Mouse (Mus musculus): ENCODE results near the gene Crim1. TPM values are rescaled to one million over a fixed set of nuclear protein-coding genes. Genes with fewer than 3 reads are reported as not detected.

Gene Crim1
- polyA plus RNA-seq, 1 experiment = 13.7 TPM

GRCm38 (mm10) chr17:78405336-78405735, 205.3 kb downstream of the Crim1 start:
- no peak for TF ChIP-seq POLR2A (IDR thresholded peaks at IDR 0.05; ENCODE audit: insufficient read depth, low read length)
- H3K9ac ChIP-seq (ENCODE audit: low read depth, poor library complexity, severe bottlenecking) = no peak overlapping the region

GRCm38 (mm10) chr17:78406854-78407253, 206.8 kb downstream of the Crim1 start:
- H3K27ac ChIP-seq (ENCODE audit: insufficient read depth, low read length) = no peak overlapping the region
- no peak for TF ChIP-seq POLR2A (IDR thresholded peaks at IDR 0.05; ENCODE audit: insufficient read depth, low read length)
- TF ChIP-seq CTCF (IDR thresholded peaks at IDR 0.05; ENCODE audit: low read depth, low read length) = no peak
- TF ChIP-seq EP300 (IDR thresholded peaks at IDR 0.05; ENCODE audit: insufficient read depth, low read depth, low read length) = no peak
- H3K4me1 ChIP-seq (ENCODE audit: control insufficient read depth, insufficient read depth, low read length) = peaks cover 2% of the 10 kb centered on the region
- no peaks in the 10 kb centered on the region for H3K27me3 ChIP-seq (ENCODE audit: control insufficient read depth, insufficient read depth, low read length, poor library complexity, severe bottlenecking)
- no peaks in the 10 kb centered on the region for H3K9me3 ChIP-seq (replicated peaks; ENCODE audit: control insufficient read depth, insufficient read depth, low read length, poor library complexity, severe bottlenecking)
- no peak overlapping the region for H3K4me3 ChIP-seq (ENCODE audit: low read depth, low read length)
- H3K36me3 ChIP-seq (ENCODE audit: control insufficient read depth, insufficient read depth, low read length, poor library complexity, severe bottlenecking) = no peaks in the 10 kb centered on the region
- H3K9ac ChIP-seq (ENCODE audit: low read depth, poor library complexity, severe bottlenecking) = no peak overlapping the region

More at GRCm38 (mm10) chr17:78405336-78405735, 205.3 kb downstream of the Crim1 start:
- Histone ChIP-seq H3K4me3 (ENCODE audit: low read depth, low read length) (no peak overlapping the region), H3K9me3 (replicated peaks; ENCODE audit: control insufficient read depth, insufficient read depth, low read length, poor library complexity, severe bottlenecking) (no peaks in the 10 kb centered on the region), H3K4me1 (ENCODE audit: control insufficient read depth, insufficient read depth, low read length) (peaks cover 2% of the 10 kb centered on the region), H3K36me3 (ENCODE audit: control insufficient read depth, insufficient read depth, low read length, poor library complexity, severe bottlenecking) (no peaks in the 10 kb centered on the region), H3K27ac (ENCODE audit: insufficient read depth, low read length) (no peak overlapping the region), H3K27me3 (ENCODE audit: control insufficient read depth, insufficient read depth, low read length, poor library complexity, severe bottlenecking) (no peaks in the 10 kb centered on the region)

- TF ChIP-seq POLR2A (IDR thresholded peaks at IDR 0.05; ENCODE audit: insufficient read depth, low read length) = no peak
- TF ChIP-seq CTCF (IDR thresholded peaks at IDR 0.05; ENCODE audit: low read depth, low read length) = no peak
- TF ChIP-seq EP300 (IDR thresholded peaks at IDR 0.05; ENCODE audit: insufficient read depth, low read depth, low read length) = peak; percentile 42; the same call in 1 of the 2 replicates
- H3K4me1 ChIP-seq (ENCODE audit: control insufficient read depth, insufficient read depth, low read length) = peaks cover 2% of the 10 kb centered on the region
Measured at GRCm38 (mm10) chr17:78407581-78407980, 207.5 kb downstream of the Crim1 start.

GRCm38 (mm10) chr17:78408386-78408785, 208.3 kb downstream of the Crim1 start:
- TF ChIP-seq POLR2A (IDR thresholded peaks at IDR 0.05; ENCODE audit: insufficient read depth, low read length) = no peak
- TF ChIP-seq CTCF (IDR thresholded peaks at IDR 0.05; ENCODE audit: low read depth, low read length) = no peak
- TF ChIP-seq EP300 (IDR thresholded peaks at IDR 0.05; ENCODE audit: insufficient read depth, low read depth, low read length) = no peak
- no peaks in the 10 kb centered on the region for H3K36me3 ChIP-seq (ENCODE audit: control insufficient read depth, insufficient read depth, low read length, poor library complexity, severe bottlenecking)
- H3K9me3 ChIP-seq (replicated peaks; ENCODE audit: control insufficient read depth, insufficient read depth, low read length, poor library complexity, severe bottlenecking) = no peaks in the 10 kb centered on the region
- no peak overlapping the region for H3K9ac ChIP-seq (ENCODE audit: low read depth, poor library complexity, severe bottlenecking)
- no peaks in the 10 kb centered on the region for H3K27me3 ChIP-seq (ENCODE audit: control insufficient read depth, insufficient read depth, low read length, poor library complexity, severe bottlenecking)
- peaks cover 2% of the 10 kb centered on the region for H3K4me1 ChIP-seq (ENCODE audit: control insufficient read depth, insufficient read depth, low read length)
- no peak overlapping the region for H3K4me3 ChIP-seq (ENCODE audit: low read depth, low read length)
- no peak overlapping the region for H3K27ac ChIP-seq (ENCODE audit: insufficient read depth, low read length)

More at GRCm38 (mm10) chr17:78407581-78407980, 207.5 kb downstream of the Crim1 start:
- H3K9me3 ChIP-seq (replicated peaks; ENCODE audit: control insufficient read depth, insufficient read depth, low read length, poor library complexity, severe bottlenecking) = no peaks in the 10 kb centered on the region
- no peaks in the 10 kb centered on the region for H3K27me3 ChIP-seq (ENCODE audit: control insufficient read depth, insufficient read depth, low read length, poor library complexity, severe bottlenecking)
- no peak overlapping the region for H3K27ac ChIP-seq (ENCODE audit: insufficient read depth, low read length)
- no peak overlapping the region for H3K4me3 ChIP-seq (ENCODE audit: low read depth, low read length)
- no peak overlapping the region for H3K9ac ChIP-seq (ENCODE audit: low read depth, poor library complexity, severe bottlenecking)
- no peaks in the 10 kb centered on the region for H3K36me3 ChIP-seq (ENCODE audit: control insufficient read depth, insufficient read depth, low read length, poor library complexity, severe bottlenecking)

- H3K4me1 ChIP-seq (ENCODE audit: control insufficient read depth, insufficient read depth, low read length) = peaks cover 2% of the 10 kb centered on the region
- no peaks in the 10 kb centered on the region for H3K36me3 ChIP-seq (ENCODE audit: control insufficient read depth, insufficient read depth, low read length, poor library complexity, severe bottlenecking)
- H3K9ac ChIP-seq (ENCODE audit: low read depth, poor library complexity, severe bottlenecking) = no peak overlapping the region
- H3K4me3 ChIP-seq (ENCODE audit: low read depth, low read length) = no peak overlapping the region
- TF ChIP-seq POLR2A (IDR thresholded peaks at IDR 0.05; ENCODE audit: insufficient read depth, low read length) (no peak), CTCF (IDR thresholded peaks at IDR 0.05; ENCODE audit: low read depth, low read length) (no peak)
- no peaks in the 10 kb centered on the region for H3K9me3 ChIP-seq (replicated peaks; ENCODE audit: control insufficient read depth, insufficient read depth, low read length, poor library complexity, severe bottlenecking)
- H3K27me3 ChIP-seq (ENCODE audit: control insufficient read depth, insufficient read depth, low read length, poor library complexity, severe bottlenecking) = no peaks in the 10 kb centered on the region
- H3K27ac ChIP-seq (ENCODE audit: insufficient read depth, low read length) = no peak overlapping the region
Measured at GRCm38 (mm10) chr17:78409900-78410299, 209.9 kb downstream of the Crim1 start.

- no peak for TF ChIP-seq EP300 (IDR thresholded peaks at IDR 0.05; ENCODE audit: insufficient read depth, low read depth, low read length)
- no peak for TF ChIP-seq CTCF (IDR thresholded peaks at IDR 0.05; ENCODE audit: low read depth, low read length)
- no peak for TF ChIP-seq POLR2A (IDR thresholded peaks at IDR 0.05; ENCODE audit: insufficient read depth, low read length)
- Histone ChIP-seq H3K36me3 (ENCODE audit: control insufficient read depth, insufficient read depth, low read length, poor library complexity, severe bottlenecking) (no peaks in the 10 kb centered on the region), H3K27ac (ENCODE audit: insufficient read depth, low read length) (no peak overlapping the region), H3K4me3 (ENCODE audit: low read depth, low read length) (no peak overlapping the region), H3K4me1 (ENCODE audit: control insufficient read depth, insufficient read depth, low read length) (no peaks in the 10 kb centered on the region), H3K9ac (ENCODE audit: low read depth, poor library complexity, severe bottlenecking) (no peak overlapping the region), H3K27me3 (ENCODE audit: control insufficient read depth, insufficient read depth, low read length, poor library complexity, severe bottlenecking) (no peaks in the 10 kb centered on the region), H3K9me3 (replicated peaks; ENCODE audit: control insufficient read depth, insufficient read depth, low read length, poor library complexity, severe bottlenecking) (no peaks in the 10 kb centered on the region)
Measured at GRCm38 (mm10) chr17:78415255-78415654, 215.2 kb downstream of the Crim1 start.
